Mouse (Mus musculus) small intestine, adult 2 months (tissue): ENCODE results near the gene Rab11a.

Experiments used
- CTCF ChIP-seq: fragments of 200-500 bp; IDR thresholded peaks from 2 replicates; pipeline ENCODE4 v1.5.1; 2012; ENCODE audit warnings: low read depth, mild to moderate bottlenecking, control low read depth, inconsistent platforms, low read length, moderate library complexity, mixed read lengths; ENCODE audit not compliant: insufficient replicate concordance, insufficient read length; ENCODE audit errors: extremely low read depth
- POLR2A ChIP-seq: fragments of 200-500 bp; IDR thresholded peaks from 2 replicates; pipeline ENCODE4 v1.6.1; 2012; ENCODE audit warnings: low read depth, mild to moderate bottlenecking, control low read depth, inconsistent platforms, low read length, moderate library complexity

GRCm38 (mm10) chr9:64719526-64720163 lies 17.9 kb downstream of the Rab11a start:
- no peak for TF ChIP-seq CTCF
- TF ChIP-seq POLR2A, result no peak
